Mouse (Mus musculus): ENCODE results near the gene Il6ra. TPM values are rescaled to one million over a fixed set of nuclear protein-coding genes. Genes with fewer than 3 reads are reported as not detected.

Il6ra gene
- polyA plus RNA-seq, 1 experiment from 2014 or later = 1.2 TPM

DNA sequence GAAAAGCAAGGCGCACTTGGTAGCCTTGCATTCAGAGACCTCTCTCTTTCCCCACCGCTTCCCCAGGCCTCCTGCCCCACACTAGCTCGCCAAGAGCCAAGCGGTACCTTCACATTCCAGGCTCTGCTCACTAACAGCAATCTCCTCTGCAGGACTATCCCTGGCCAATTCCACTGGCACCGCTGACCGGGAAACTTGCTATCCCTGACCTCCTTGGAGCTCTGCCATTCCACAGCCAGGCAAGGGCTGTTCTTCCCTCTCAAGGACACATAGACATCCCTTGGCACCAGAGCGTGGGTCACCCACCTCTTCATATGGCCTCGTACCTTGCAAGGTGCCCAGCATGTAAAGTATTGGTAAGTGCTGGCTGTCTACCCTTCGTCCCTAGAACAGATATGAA lies 29.9 kb upstream of the Il6ra start:
- H3K27ac ChIP-seq (replicated peaks) = no peak overlapping the region
- peaks cover 95% of the 10 kb centered on the region for H3K36me3 ChIP-seq
- no peaks in the 10 kb centered on the region for H3K4me1 ChIP-seq
- 92% methylated on average over 9 of the region's 9 CpGs for WGBS
- H3K9me3 ChIP-seq (replicated peaks) = no peaks in the 10 kb centered on the region
- ATAC-seq (ENCODE audit: low FRiP score) = no peak
- H3K4me3 ChIP-seq (replicated peaks) = no peak overlapping the region
- no peaks in the 10 kb centered on the region for H3K27me3 ChIP-seq (replicated peaks)
- H3K9ac ChIP-seq (replicated peaks) = no peak overlapping the region
- no peak overlapping the region for H3K4me2 ChIP-seq

- no peaks in the 10 kb centered on the region for H3K27me3 ChIP-seq (replicated peaks)
- H3K4me1 ChIP-seq = no peaks in the 10 kb centered on the region
- WGBS = 95% methylated on average over 3 of the region's 3 CpGs
- peaks cover 52% of the 10 kb centered on the region for H3K36me3 ChIP-seq
- H3K4me3 ChIP-seq (replicated peaks) = no peak overlapping the region
- no peaks in the 10 kb centered on the region; the same call in 1 of the 2 replicates for H3K9me3 ChIP-seq (replicated peaks)
- no peak overlapping the region for H3K4me2 ChIP-seq
- no peak overlapping the region for H3K9ac ChIP-seq (replicated peaks)
- no peak for ATAC-seq (ENCODE audit: low FRiP score)
- H3K27ac ChIP-seq (replicated peaks) = no peak overlapping the region
Observed at GRCm38 (mm10) chr3:89936495-89936894, 23.5 kb upstream of the Il6ra start.

- Histone ChIP-seq H3K9me3 (replicated peaks) (no peaks in the 10 kb centered on the region; the same call in 1 of the 2 replicates), H3K4me2 (no peak overlapping the region), H3K27ac (replicated peaks) (no peak overlapping the region), H3K27me3 (replicated peaks) (no peaks in the 10 kb centered on the region), H3K9ac (replicated peaks) (no peak overlapping the region), H3K36me3 (peaks cover 20% of the 10 kb centered on the region), H3K4me1 (no peaks in the 10 kb centered on the region), H3K4me3 (replicated peaks) (no peak overlapping the region)
- WGBS = 93% methylated on average over 2 of the region's 2 CpGs
- no peak for ATAC-seq (ENCODE audit: low FRiP score)
Observed at GRCm38 (mm10) chr3:89932925-89933324, 19.9 kb upstream of the Il6ra start.

DNA sequence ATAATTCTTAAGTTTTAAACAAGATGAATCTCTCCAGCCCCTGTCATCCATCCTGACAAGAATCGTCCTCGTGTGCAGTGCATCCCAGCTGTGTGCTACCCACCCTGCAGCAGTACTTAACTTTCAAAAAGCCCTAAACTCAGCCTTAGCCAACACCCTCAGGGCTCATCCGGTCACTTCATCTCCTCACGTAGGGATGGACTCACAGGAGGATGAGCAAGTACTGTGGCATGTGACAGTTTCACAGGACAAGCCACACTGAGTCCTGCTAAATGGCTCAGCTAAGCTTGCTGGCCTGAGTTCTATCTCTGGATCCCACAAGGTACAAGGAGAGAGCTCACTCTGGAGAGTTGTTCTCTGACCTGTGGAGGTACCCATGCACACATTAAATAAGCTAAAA lies 16.0 kb upstream of the Il6ra start:
- Histone ChIP-seq H3K27ac (replicated peaks) (no peak overlapping the region), H3K9ac (replicated peaks) (no peak overlapping the region)

GRCm38 (mm10) chr3:89926440-89926839 lies 13.4 kb upstream of the Il6ra start:
- Histone ChIP-seq H3K9me3 (replicated peaks) (no peaks in the 10 kb centered on the region), H3K27ac (replicated peaks) (no peak overlapping the region), H3K27me3 (replicated peaks) (no peaks in the 10 kb centered on the region), H3K36me3 (no peaks in the 10 kb centered on the region), H3K9ac (replicated peaks) (no peak overlapping the region), H3K4me1 (no peaks in the 10 kb centered on the region), H3K4me3 (replicated peaks) (no peak overlapping the region), H3K4me2 (no peak overlapping the region)
- 100% methylated on average over 1 of the region's 1 CpGs for WGBS
- ATAC-seq (ENCODE audit: low FRiP score) = no peak

More for the DNA sequence above, 16.0 kb upstream of the Il6ra start:
- Histone ChIP-seq H3K9me3 (replicated peaks) (no peaks in the 10 kb centered on the region; the same call in 1 of the 2 replicates), H3K4me2 (no peak overlapping the region), H3K36me3 (0 out of 2 replicates have a peak, but pooled peaks cover 1% of the 10 kb centered on the region), H3K4me1 (no peaks in the 10 kb centered on the region), H3K4me3 (replicated peaks) (no peak overlapping the region), H3K27me3 (replicated peaks) (no peaks in the 10 kb centered on the region)
- ATAC-seq (ENCODE audit: low FRiP score) = no peak
- 77% methylated on average over 4 of the region's 4 CpGs for WGBS

DNA sequence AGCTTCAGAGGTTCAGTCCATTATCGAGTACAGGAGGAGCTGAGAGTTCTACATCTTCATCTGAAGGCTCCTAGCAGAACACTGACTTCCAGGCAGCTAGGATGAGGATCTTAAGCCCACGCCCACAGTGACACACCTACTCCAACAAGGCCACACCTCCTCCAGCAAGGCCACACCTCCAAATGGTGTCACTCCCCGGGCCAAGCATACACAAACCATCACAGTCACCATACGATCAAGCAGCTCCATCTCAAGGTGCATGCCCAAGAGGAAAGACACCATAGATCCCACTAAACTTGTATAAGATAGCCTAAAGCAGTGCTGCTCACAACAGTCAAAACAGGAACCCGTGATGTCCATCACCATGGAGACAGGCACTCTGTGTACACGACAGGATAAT lies 7.7 kb upstream of the Il6ra start:
- Histone ChIP-seq H3K36me3 (no peaks in the 10 kb centered on the region), H3K9ac (replicated peaks) (no peak overlapping the region), H3K4me3 (replicated peaks) (no peak overlapping the region), H3K27me3 (replicated peaks) (no peaks in the 10 kb centered on the region; the same call in 1 of the 2 replicates), H3K27ac (replicated peaks) (no peak overlapping the region), H3K4me1 (no peaks in the 10 kb centered on the region), H3K9me3 (replicated peaks) (no peaks in the 10 kb centered on the region), H3K4me2 (no peak overlapping the region)
- ATAC-seq (ENCODE audit: low FRiP score) = no peak
- 68% methylated on average over 6 of the region's 6 CpGs for WGBS

- Histone ChIP-seq H3K9me3 (replicated peaks) (no peaks in the 10 kb centered on the region), H3K27ac (replicated peaks) (no peak overlapping the region), H3K4me2 (no peak overlapping the region), H3K36me3 (no peaks in the 10 kb centered on the region), H3K27me3 (replicated peaks) (peaks cover 17% of the 10 kb centered on the region), H3K4me1 (peaks cover 15% of the 10 kb centered on the region), H3K9ac (replicated peaks) (no peak overlapping the region), H3K4me3 (replicated peaks) (no peak overlapping the region)
- WGBS = 53% methylated on average over 3 of the region's 3 CpGs
- ATAC-seq (ENCODE audit: low FRiP score) = no peak
Observed at GRCm38 (mm10) chr3:89917408-89917807, 4.4 kb upstream of the Il6ra start.

DNA sequence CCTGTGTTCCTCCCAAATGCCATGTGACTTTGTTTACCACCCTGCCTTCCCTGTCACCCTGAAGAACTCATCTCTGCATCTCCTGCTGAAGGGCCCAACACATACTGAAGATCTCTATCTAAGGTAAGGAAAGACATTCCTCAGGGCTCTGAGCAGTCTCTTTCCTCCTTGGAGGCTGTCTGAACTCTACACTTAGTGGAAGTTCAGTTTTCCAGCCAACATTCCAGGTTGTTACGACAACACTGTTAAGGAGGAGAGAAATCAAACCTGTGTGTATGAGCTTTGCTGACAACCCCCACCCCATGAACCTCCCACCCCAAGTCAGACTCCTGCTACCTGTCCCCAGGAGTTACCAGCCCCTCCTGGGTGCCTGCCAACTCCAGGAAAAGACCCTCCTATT lies 3.6 kb upstream of the Il6ra start:
- Histone ChIP-seq H3K4me2 (no peak overlapping the region), H3K4me3 (replicated peaks) (no peak overlapping the region), H3K27ac (replicated peaks) (no peak overlapping the region), H3K4me1 (peaks cover 17% of the 10 kb centered on the region), H3K9ac (replicated peaks) (no peak overlapping the region), H3K27me3 (replicated peaks) (peaks cover 25% of the 10 kb centered on the region), H3K9me3 (replicated peaks) (no peaks in the 10 kb centered on the region), H3K36me3 (no peaks in the 10 kb centered on the region)
- WGBS = 76% methylated on average over 1 of the region's 1 CpGs
- no peak for ATAC-seq (ENCODE audit: low FRiP score)

GRCm38 (mm10) chr3:89914700-89915099 lies 1.7 kb upstream of the Il6ra start:
- WGBS = 86% methylated on average over 4 of the region's 4 CpGs
- no peak overlapping the region for H3K9ac ChIP-seq (replicated peaks)
- no peaks in the 10 kb centered on the region for H3K36me3 ChIP-seq
- no peak overlapping the region for H3K4me3 ChIP-seq (replicated peaks)
- H3K4me1 ChIP-seq = peaks cover 17% of the 10 kb centered on the region
- peaks cover 31% of the 10 kb centered on the region for H3K27me3 ChIP-seq (replicated peaks)
- no peak for ATAC-seq (ENCODE audit: low FRiP score)
- no peak overlapping the region for H3K27ac ChIP-seq (replicated peaks)
- H3K9me3 ChIP-seq (replicated peaks) = no peaks in the 10 kb centered on the region
- no peak overlapping the region for H3K4me2 ChIP-seq

GRCm38 (mm10) chr3:89912108-89912542 lies 871 bp downstream of the Il6ra start:
- 37% methylated on average over 6 of the region's 6 CpGs for WGBS
- no peak for ATAC-seq (ENCODE audit: low FRiP score)
- peaks cover 31% of the 10 kb centered on the region for H3K27me3 ChIP-seq (replicated peaks)

DNA sequence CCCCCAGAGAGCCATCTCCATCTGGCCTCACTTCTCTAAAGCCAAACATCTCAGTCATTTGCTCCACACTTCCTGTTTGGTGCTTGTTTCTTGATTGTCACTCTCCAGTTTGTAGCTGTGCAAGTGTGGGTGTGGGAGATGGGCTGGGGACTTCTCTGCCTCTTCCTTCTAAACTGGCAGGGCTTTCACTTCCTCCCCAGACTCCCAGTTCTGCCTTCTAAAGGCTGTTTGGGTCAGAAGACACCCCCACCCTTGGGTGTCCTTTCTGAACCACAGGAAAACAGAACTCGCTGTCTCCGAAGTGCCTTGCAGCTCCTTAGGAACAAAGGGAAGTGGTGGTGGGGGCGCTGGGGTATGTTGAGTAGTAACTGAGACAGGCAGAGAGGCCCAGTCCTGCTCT lies 1.8 kb downstream of the Il6ra start:
- no peak for ATAC-seq (ENCODE audit: low FRiP score)
- no peak overlapping the region for H3K4me3 ChIP-seq (replicated peaks)
- peaks cover 17% of the 10 kb centered on the region for H3K4me1 ChIP-seq
- H3K4me2 ChIP-seq = no peak overlapping the region
- 87% methylated on average over 3 of the region's 3 CpGs for WGBS
- H3K9ac ChIP-seq (replicated peaks) = no peak overlapping the region
- no peaks in the 10 kb centered on the region for H3K36me3 ChIP-seq
- H3K9me3 ChIP-seq (replicated peaks) = no peaks in the 10 kb centered on the region
- H3K27me3 ChIP-seq (replicated peaks) = peaks cover 31% of the 10 kb centered on the region
- no peak overlapping the region for H3K27ac ChIP-seq (replicated peaks)

More at GRCm38 (mm10) chr3:89912108-89912542, 871 bp downstream of the Il6ra start:
- peak overlapping the region; percentile 99 for H3K4me2 ChIP-seq
- H3K36me3 ChIP-seq = no peaks in the 10 kb centered on the region
- H3K9me3 ChIP-seq (replicated peaks) = no peaks in the 10 kb centered on the region
- peak overlapping the region; percentile 55; the same call in 1 of the 2 replicates for H3K4me3 ChIP-seq (replicated peaks)
- peaks cover 17% of the 10 kb centered on the region for H3K4me1 ChIP-seq
- H3K9ac ChIP-seq (replicated peaks) = no peak overlapping the region
- no peak overlapping the region for H3K27ac ChIP-seq (replicated peaks)

- no peak overlapping the region for H3K27ac ChIP-seq (replicated peaks)
- no peaks in the 10 kb centered on the region for H3K36me3 ChIP-seq
- 60% methylated on average over 5 of the region's 5 CpGs for WGBS
- no peak overlapping the region for H3K4me2 ChIP-seq
- peaks cover 17% of the 10 kb centered on the region for H3K4me1 ChIP-seq
- peaks cover 31% of the 10 kb centered on the region for H3K27me3 ChIP-seq (replicated peaks)
- H3K4me3 ChIP-seq (replicated peaks) = no peak overlapping the region
- ATAC-seq (ENCODE audit: low FRiP score) = no peak
- no peaks in the 10 kb centered on the region for H3K9me3 ChIP-seq (replicated peaks)
- no peak overlapping the region for H3K9ac ChIP-seq (replicated peaks)
Observed at GRCm38 (mm10) chr3:89909703-89910542, 3.1 kb downstream of the Il6ra start.
